Mouse (Mus musculus) megakaryocyte, embryonic 14.5 days (primary cell): ENCODE measurements around the gene Olfr1039.

Experiments
- FLI1 ChIP-seq: IDR thresholded peaks from 2 replicates; pipeline ENCODE4 v1.6.1; 2012; ENCODE audit warnings: low read length, inconsistent platforms, mixed read lengths
- GATA1 ChIP-seq: IDR thresholded peaks from 3 replicates; pipeline ENCODE4 v1.6.1; 2012; ENCODE audit warnings: mixed read lengths, low read length, inconsistent platforms, borderline replicate concordance

GRCm38 (mm10) chr2:86146632-86147031 is 10.9 kb upstream of the Olfr1039 start, which contains the start of gene Olfr1040:
- TF ChIP-seq GATA1 (no peak), FLI1 (no peak)
